ENCODE assay signal across 12 mouse cellular contexts in genomic region chr11:31831451-31831850, GRCm38 (mm10). TPM values are rescaled to one million over a fixed set of nuclear protein-coding genes. Genes with fewer than 3 reads are reported as not detected.
DNase-seq lines count a peak whose midpoint lies in the region; ATAC-seq and TF ChIP-seq lines count a peak whose summit lies in the region.
"Had no signal": no experiment of that assay in that cellular context is flagged by ENCODE, and none has a peak within 500 bp of the region (broad histone marks: within the 10 kb centered on the region; RNA-seq: fewer than 3 reads in every experiment).

No protein-coding gene starts in this region.

- peak overlapping the region; percentile 56; the same call in 1 of the 2 replicates for H3K27ac ChIP-seq in heart, embryonic 13.5 days (replicated peaks)
- peak overlapping the region; percentile 93 for H3K27ac ChIP-seq in thymus, adult 2 months (ENCODE audit: control insufficient read depth, insufficient read depth, low read length)
- H3K27ac ChIP-seq in liver, embryonic 16.5 days (ENCODE audit: low read length), result peak overlapping the region; percentile 93
- H3K27ac ChIP-seq in stomach, embryonic 15.5 days, result no peak overlapping the region

- peaks cover 55% of the 10 kb centered on the region for H3K4me1 ChIP-seq in heart, embryonic 13.5 days
- H3K4me1 ChIP-seq in thymus, adult 2 months (replicated peaks; ENCODE audit: control insufficient read depth, insufficient read depth, low read length), result peaks cover 13% of the 10 kb centered on the region
- peaks cover 82% of the 10 kb centered on the region for H3K4me1 ChIP-seq in liver, embryonic 16.5 days (ENCODE audit: control insufficient read depth, low read depth, low read length)
- H3K4me1 ChIP-seq in stomach, embryonic 15.5 days, result peaks cover 11% of the 10 kb centered on the region; the same call in 1 of the 2 replicates

- H3K4me3 ChIP-seq in heart, embryonic 13.5 days, result no peak overlapping the region
- H3K4me3 ChIP-seq in thymus, adult 2 months (ENCODE audit: control insufficient read depth, insufficient read depth, low read length), result no peak overlapping the region
- no peak overlapping the region for H3K4me3 ChIP-seq in liver, embryonic 16.5 days (ENCODE audit: low read depth, low read length)
- H3K4me3 ChIP-seq in stomach, embryonic 15.5 days (replicated peaks), result no peak overlapping the region

- no peaks in the 10 kb centered on the region for H3K9me3 ChIP-seq in heart, embryonic 13.5 days
- H3K9me3 ChIP-seq in liver, embryonic 16.5 days (replicated peaks; ENCODE audit: control insufficient read depth, low read length), result no peaks in the 10 kb centered on the region
- no peaks in the 10 kb centered on the region for H3K9me3 ChIP-seq in stomach, embryonic 15.5 days

- no peak for TF ChIP-seq POLR2A in thymus, adult 2 months (IDR thresholded peaks at IDR 0.05; ENCODE audit: control insufficient read depth, extremely low read depth, insufficient read depth, low read length, poor library complexity)

- no peak overlapping the region for H3K9ac ChIP-seq in heart, embryonic 13.5 days
- peak overlapping the region; percentile 19 for H3K9ac ChIP-seq in liver, embryonic 16.5 days (ENCODE audit: low read depth, low read length)
- no peak overlapping the region for H3K9ac ChIP-seq in stomach, embryonic 15.5 days

- H3K27me3 ChIP-seq in heart, embryonic 13.5 days (replicated peaks), result no peaks in the 10 kb centered on the region
- no peaks in the 10 kb centered on the region for H3K27me3 ChIP-seq in thymus, adult 2 months (ENCODE audit: control insufficient read depth, insufficient read depth, low read length)
- no peaks in the 10 kb centered on the region for H3K27me3 ChIP-seq in liver, embryonic 16.5 days (ENCODE audit: control insufficient read depth, insufficient read depth, low read depth, low read length)
- H3K27me3 ChIP-seq in stomach, embryonic 15.5 days (replicated peaks), result no peaks in the 10 kb centered on the region

- WGBS in heart, embryonic 13.5 days, result 67% methylated on average over 5 of the region's 5 CpGs
- WGBS in thymus, adult 2 months, result 91% methylated on average over 5 of the region's 5 CpGs
- 11% methylated on average over 5 of the region's 5 CpGs for WGBS in liver, embryonic 16.5 days (ENCODE audit: insufficient replicate concordance)
- 65% methylated on average over 5 of the region's 5 CpGs for WGBS in stomach, embryonic 15.5 days

- no peak for DNase-seq in heart, postnatal 25 days (ENCODE audit: low spot score)
- DNase-seq in thymus, adult 2 months, result no peak
- DNase-seq in thymus, postnatal 36 days, result no peak
- no peak for DNase-seq in embryo, embryonic 10.5 days (ENCODE audit: low spot score)
- DNase-seq in frontal cortex, postnatal 14 days (ENCODE audit: low spot score in 2 of 2), result no peak
- DNase-seq: adrenal gland, adult 8-10 months; cerebellum, adult 9-11 months; right cerebral cortex, postnatal 4 days had no signal

- TF ChIP-seq CTCF in thymus, adult 2 months (IDR thresholded peaks at IDR 0.05; ENCODE audit: borderline replicate concordance, control insufficient read depth, extremely low read depth, insufficient read depth, low read length, poor library complexity), result no peak

- ATAC-seq in heart, embryonic 13.5 days (ENCODE audit: extremely low read depth, insufficient number of reproducible peaks, low FRiP score, low TSS enrichment), result no peak
- peak; percentile 83 for ATAC-seq in liver, embryonic 16.5 days (ENCODE audit: low read depth)
- ATAC-seq in stomach, embryonic 15.5 days (ENCODE audit: insufficient read depth, low FRiP score, low read depth), result peak; percentile 67; the same call in 1 of the 2 replicates
- ATAC-seq: lung, postnatal 0 days had no signal

- no peaks in the 10 kb centered on the region for H3K36me3 ChIP-seq in heart, embryonic 13.5 days
- no peaks in the 10 kb centered on the region for H3K36me3 ChIP-seq in thymus, adult 2 months (ENCODE audit: control insufficient read depth, insufficient read depth, low read length)
- H3K36me3 ChIP-seq in liver, embryonic 16.5 days (ENCODE audit: control insufficient read depth, insufficient read depth), result no peaks in the 10 kb centered on the region
- H3K36me3 ChIP-seq in stomach, embryonic 15.5 days, result no peaks in the 10 kb centered on the region

- no peak overlapping the region for H3K4me2 ChIP-seq in heart, embryonic 13.5 days
- peak overlapping the region; percentile 43 for H3K4me2 ChIP-seq in liver, embryonic 16.5 days (ENCODE audit: low read depth, low read length)
- H3K4me2 ChIP-seq in stomach, embryonic 15.5 days, result no peak overlapping the region

- intact Hi-C loops in heart, postnatal 25 days (cut with DNase I), result no loop called here

RNA-seq across cellular contexts. Expression of gene Cpeb4, which starts 40.6 kb away (rescaled TPM):
- 6.2 and 6.7 TPM in 2 replicates for polyA plus RNA-seq in heart, embryonic 13.5 days (2015; fragmentation: Nextera tagmentation; extraction: Ambion mirVana)
- total RNA-seq in heart, postnatal 25 days (2021), result 10 to 100 TPM; 80.9 to 92.0 TPM
- polyA plus RNA-seq in thymus, adult 2 months (2012; rRNA removed), result 12.0 and 13.0 TPM in 2 replicates
- polyA plus RNA-seq in liver, embryonic 16.5 days (2015; fragmentation: Nextera tagmentation; extraction: Ambion mirVana), result 20.8 and 21.0 TPM in 2 replicates
- polyA plus RNA-seq in stomach, embryonic 15.5 days (2015; fragmentation: Nextera tagmentation; extraction: Ambion mirVana), result 4.2 and 4.6 TPM in 2 replicates
